ENCODE assay signal across 9 mouse cellular contexts in genomic region chr17:79728053-79728584, GRCm38 (mm10). TPM values are rescaled to one million over a fixed set of nuclear protein-coding genes. Genes with fewer than 3 reads are reported as not detected.
DNase-seq lines count a peak whose midpoint lies in the region; ATAC-seq lines count a peak whose summit lies in the region.
"Had no signal": no experiment of that assay in that cellular context is flagged by ENCODE, and none has a peak within 500 bp of the region (broad histone marks: within the 10 kb centered on the region; RNA-seq: fewer than 3 reads in every experiment).

No protein-coding gene starts in this region.

- WGBS in heart, embryonic 16.5 days = 27% methylated on average over 14 of the region's 14 CpGs
- WGBS in embryonic facial prominence, embryonic 12.5 days = 12% methylated on average over 14 of the region's 14 CpGs
- WGBS in hindbrain, embryonic 15.5 days = 44% methylated on average over 14 of the region's 14 CpGs
- WGBS in midbrain, embryonic 11.5 days = 36% methylated on average over 14 of the region's 14 CpGs

- H3K9me3 ChIP-seq in heart, embryonic 16.5 days (replicated peaks; ENCODE audit: control insufficient read depth, low read length) = no peaks in the 10 kb centered on the region
- H3K9me3 ChIP-seq in embryonic facial prominence, embryonic 12.5 days = no peaks in the 10 kb centered on the region
- H3K9me3 ChIP-seq in hindbrain, embryonic 15.5 days = no peaks in the 10 kb centered on the region
- H3K9me3 ChIP-seq in midbrain, embryonic 11.5 days (ENCODE audit: control insufficient read depth, low read length) = no peaks in the 10 kb centered on the region

- no peak for ATAC-seq in heart, embryonic 16.5 days (replicated peaks; ENCODE audit: extremely low read depth, insufficient read depth, low FRiP score)
- no peak; the same call in 1 of the 2 replicates for ATAC-seq in embryonic facial prominence, embryonic 12.5 days (ENCODE audit: insufficient number of reproducible peaks, insufficient read depth, low FRiP score, low TSS enrichment)
- no peak for ATAC-seq in hindbrain, embryonic 15.5 days (ENCODE audit: low FRiP score, low read depth)
- ATAC-seq in midbrain, embryonic 11.5 days (ENCODE audit: low FRiP score) = no peak

- no peak overlapping the region for H3K27ac ChIP-seq in heart, embryonic 16.5 days (ENCODE audit: low read length)
- H3K27ac ChIP-seq in embryonic facial prominence, embryonic 12.5 days = 0 out of 2 replicates have a peak overlapping the region, but pooled peaks have one; percentile 20
- no peak overlapping the region for H3K27ac ChIP-seq in hindbrain, embryonic 15.5 days (replicated peaks)
- no peak overlapping the region for H3K27ac ChIP-seq in midbrain, embryonic 11.5 days (ENCODE audit: low read depth, low read length)

- peaks cover 19% of the 10 kb centered on the region for H3K4me1 ChIP-seq in heart, embryonic 16.5 days (ENCODE audit: control insufficient read depth, insufficient read depth, low read length)
- H3K4me1 ChIP-seq in embryonic facial prominence, embryonic 12.5 days = peaks cover 30% of the 10 kb centered on the region
- peaks cover 5% of the 10 kb centered on the region for H3K4me1 ChIP-seq in hindbrain, embryonic 15.5 days (replicated peaks)
- peaks cover 6% of the 10 kb centered on the region for H3K4me1 ChIP-seq in midbrain, embryonic 11.5 days (ENCODE audit: control insufficient read depth, insufficient read depth, low read length)

- intact Hi-C loops in heart, postnatal 25 days (cut with DNase I) = no loop called here

- peak overlapping the region; percentile 42 for H3K4me3 ChIP-seq in heart, embryonic 16.5 days (ENCODE audit: low read length)
- no peak overlapping the region for H3K4me3 ChIP-seq in embryonic facial prominence, embryonic 12.5 days
- no peak overlapping the region for H3K4me3 ChIP-seq in hindbrain, embryonic 15.5 days
- H3K4me3 ChIP-seq in midbrain, embryonic 11.5 days (ENCODE audit: low read depth, low read length) = no peak overlapping the region
- H3K4me3 ChIP-seq: myocyte had no signal

- no peak for DNase-seq in heart, postnatal 25 days (ENCODE audit: low spot score)
- peak; percentile 83 for DNase-seq in midbrain, embryonic 11.5 days (ENCODE audit: low spot score, missing footprints)
- DNase-seq in right cerebral cortex, postnatal 14 days = no peak
- DNase-seq in spleen, adult 18-20 months = no peak
- no peak for DNase-seq in cerebellum, adult 18-20 months

- 0 out of 2 replicates have a peak overlapping the region, but pooled peaks have one; percentile 11 for H3K9ac ChIP-seq in heart, embryonic 16.5 days (ENCODE audit: low read length)
- no peak overlapping the region for H3K9ac ChIP-seq in embryonic facial prominence, embryonic 12.5 days
- H3K9ac ChIP-seq in hindbrain, embryonic 15.5 days = no peak overlapping the region
- H3K9ac ChIP-seq in midbrain, embryonic 11.5 days (ENCODE audit: low read length) = no peak overlapping the region

- H3K4me2 ChIP-seq in heart, embryonic 16.5 days (ENCODE audit: low read depth, low read length) = peak overlapping the region; percentile 60
- H3K4me2 ChIP-seq in embryonic facial prominence, embryonic 12.5 days (replicated peaks) = peak overlapping the region; percentile 40
- H3K4me2 ChIP-seq in hindbrain, embryonic 15.5 days = peak overlapping the region; percentile 42
- H3K4me2 ChIP-seq in midbrain, embryonic 11.5 days = 0 out of 2 replicates have a peak overlapping the region, but pooled peaks have one; percentile 2

- H3K27me3 ChIP-seq in heart, embryonic 16.5 days (ENCODE audit: control insufficient read depth, insufficient read depth, low read length) = no peaks in the 10 kb centered on the region; the same call in 1 of the 2 replicates
- 0 out of 2 replicates have a peak, but pooled peaks cover 5% of the 10 kb centered on the region for H3K27me3 ChIP-seq in embryonic facial prominence, embryonic 12.5 days
- H3K27me3 ChIP-seq in hindbrain, embryonic 15.5 days = no peaks in the 10 kb centered on the region
- no peaks in the 10 kb centered on the region for H3K27me3 ChIP-seq in midbrain, embryonic 11.5 days (ENCODE audit: control insufficient read depth, insufficient read depth, low read length)

- no peaks in the 10 kb centered on the region for H3K36me3 ChIP-seq in heart, embryonic 16.5 days (ENCODE audit: control insufficient read depth, insufficient read depth)
- no peaks in the 10 kb centered on the region for H3K36me3 ChIP-seq in embryonic facial prominence, embryonic 12.5 days
- no peaks in the 10 kb centered on the region for H3K36me3 ChIP-seq in hindbrain, embryonic 15.5 days
- H3K36me3 ChIP-seq in midbrain, embryonic 11.5 days (ENCODE audit: control insufficient read depth, insufficient read depth, low read length) = no peaks in the 10 kb centered on the region

RNA-seq across cellular contexts. Expression of gene Cyp1b1, which starts 13.3 kb away (rescaled TPM):
- polyA plus RNA-seq in heart, embryonic 16.5 days (2015; fragmentation: Nextera tagmentation; extraction: Ambion mirVana) = 2.0 and 2.4 TPM in 2 replicates
- total RNA-seq in heart, postnatal 25 days (2021) = 1 to 10 TPM; 3.2 to 3.4 TPM
- polyA plus RNA-seq in embryonic facial prominence, embryonic 12.5 days (2016; fragmentation: Nextera tagmentation; extraction: Ambion mirVana) = 10.1 and 13.4 TPM in 2 replicates
- polyA plus RNA-seq in hindbrain, embryonic 15.5 days (2015; fragmentation: Nextera tagmentation; extraction: Ambion mirVana) = 8.1 and 8.7 TPM in 2 replicates
- 1.9 and 2.7 TPM in 2 replicates for polyA plus RNA-seq in midbrain, embryonic 11.5 days (2014; fragmentation: Nextera tagmentation; extraction: Ambion mirVana)

Comparison
In these comparisons a context has a peak if more than half of its experiments do, and no peak if none do; other contexts are left out.
1. H3K4me2 ChIP-seq: peak in every context shown above with its lines; median percentile 60 in heart, embryonic 16.5 days; 42 in hindbrain, embryonic 15.5 days; 40 in embryonic facial prominence, embryonic 12.5 days; 2 in midbrain, embryonic 11.5 days.